Mouse (Mus musculus): Measurements from ENCODE around the gene Adamts17. TPM values are rescaled to one million over a fixed set of nuclear protein-coding genes. Genes with fewer than 3 reads are reported as not detected.
A peak's percentile ranks its signal among the peaks of the same experiment; 100 is the strongest.

The Adamts17 gene
- polyA plus RNA-seq, 1 experiment from 2014 or later = 1.8 TPM

DNA sequence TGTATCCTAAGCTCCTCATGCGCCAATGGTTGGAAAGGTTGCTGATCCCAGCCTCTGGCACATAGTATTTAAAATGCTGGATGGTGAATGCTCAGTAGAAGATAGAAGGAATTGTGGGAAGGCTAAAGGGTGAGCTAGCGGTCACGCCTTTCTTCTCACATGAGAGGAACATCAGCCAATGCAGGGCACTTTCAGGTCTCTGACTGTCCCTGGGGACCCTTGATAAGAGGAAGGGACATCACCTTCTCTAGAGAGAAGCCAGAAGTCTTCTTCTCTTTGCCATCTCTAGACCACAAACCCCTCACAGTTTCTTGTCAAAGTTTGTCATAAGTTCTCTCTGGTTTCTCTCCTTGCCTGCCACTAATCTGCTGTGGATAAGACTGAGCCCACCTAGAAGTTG lies 109.5 kb downstream of the Adamts17 start:
- Histone ChIP-seq H3K9ac (ENCODE audit: low read length) (no peak overlapping the region), H3K9me3 (ENCODE audit: control insufficient read depth, low read length) (no peaks in the 10 kb centered on the region), H3K4me1 (ENCODE audit: control insufficient read depth, insufficient read depth, low read length) (no peaks in the 10 kb centered on the region), H3K4me2 (ENCODE audit: low read depth) (no peak overlapping the region), H3K36me3 (ENCODE audit: control insufficient read depth, insufficient read depth, low read length) (no peaks in the 10 kb centered on the region), H3K4me3 (ENCODE audit: low read depth, low read length) (no peak overlapping the region), H3K27me3 (ENCODE audit: control insufficient read depth, insufficient read depth, low read length) (no peaks in the 10 kb centered on the region), H3K27ac (ENCODE audit: low read depth, low read length) (no peak overlapping the region)
- WGBS = 96% methylated on average over 3 of the region's 3 CpGs
- ATAC-seq (ENCODE audit: insufficient read depth, low FRiP score, low TSS enrichment) (no peak), DNase-seq (ENCODE audit: low spot score) (no peak)

DNA sequence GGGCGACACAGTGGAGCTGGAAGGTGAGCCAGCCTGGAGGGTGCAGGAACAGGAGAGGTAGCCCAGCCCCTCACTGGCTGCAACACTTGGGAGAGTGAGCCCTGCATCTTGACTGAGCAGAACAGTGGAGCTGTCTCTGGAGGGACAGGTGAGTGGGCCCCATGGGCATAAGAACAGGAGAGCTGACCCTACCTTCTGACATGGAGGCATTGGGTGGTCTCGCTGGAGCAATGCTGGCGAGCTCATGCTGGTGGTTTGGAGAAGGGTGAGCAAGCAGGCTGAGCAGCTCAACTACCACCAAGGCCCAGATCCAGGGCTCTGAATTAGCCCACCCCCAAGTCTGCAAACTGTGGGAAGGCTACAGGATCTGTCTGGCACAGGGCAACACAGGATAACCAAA lies 113.4 kb downstream of the Adamts17 start:
- Histone ChIP-seq H3K36me3 (ENCODE audit: control insufficient read depth, insufficient read depth, low read length) (no peaks in the 10 kb centered on the region), H3K9ac (ENCODE audit: low read length) (no peak overlapping the region), H3K4me3 (ENCODE audit: low read depth, low read length) (no peak overlapping the region), H3K4me1 (ENCODE audit: control insufficient read depth, insufficient read depth, low read length) (peaks cover 4% of the 10 kb centered on the region), H3K4me2 (ENCODE audit: low read depth) (no peak overlapping the region), H3K9me3 (ENCODE audit: control insufficient read depth, low read length) (no peaks in the 10 kb centered on the region), H3K27ac (ENCODE audit: low read depth, low read length) (no peak overlapping the region), H3K27me3 (ENCODE audit: control insufficient read depth, insufficient read depth, low read length) (no peaks in the 10 kb centered on the region)
- ATAC-seq (ENCODE audit: insufficient read depth, low FRiP score, low TSS enrichment) (no peak), DNase-seq (ENCODE audit: low spot score) (no peak)
- WGBS = 93% methylated on average over 3 of the region's 3 CpGs

DNA sequence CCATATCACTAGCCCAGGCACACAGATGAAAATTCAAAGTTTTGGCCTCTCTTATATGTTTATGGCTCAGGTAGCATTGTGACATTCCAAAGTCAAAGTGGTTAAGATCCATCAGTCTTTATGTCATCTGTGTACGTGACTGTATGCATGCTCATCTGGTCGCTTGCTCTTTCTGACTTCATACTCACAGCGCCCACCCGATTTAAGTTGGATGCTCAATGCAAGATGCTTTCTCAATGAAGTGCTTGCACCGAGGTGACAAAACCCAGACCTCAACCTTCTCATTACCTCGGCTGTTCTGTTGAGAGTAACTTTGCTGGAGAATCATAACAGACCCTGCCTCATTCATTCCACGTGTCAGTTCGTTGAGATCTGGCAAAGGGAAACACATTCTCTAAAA lies 114.5 kb downstream of the Adamts17 start:
- no peak for DNase-seq (ENCODE audit: low spot score)
- Histone ChIP-seq H3K9ac (ENCODE audit: low read length) (no peak overlapping the region), H3K27ac (ENCODE audit: low read depth, low read length) (no peak overlapping the region), H3K4me2 (ENCODE audit: low read depth) (no peak overlapping the region), H3K27me3 (ENCODE audit: control insufficient read depth, insufficient read depth, low read length) (no peaks in the 10 kb centered on the region), H3K36me3 (ENCODE audit: control insufficient read depth, insufficient read depth, low read length) (no peaks in the 10 kb centered on the region), H3K4me3 (ENCODE audit: low read depth, low read length) (no peak overlapping the region), H3K9me3 (ENCODE audit: control insufficient read depth, low read length) (no peaks in the 10 kb centered on the region), H3K4me1 (ENCODE audit: control insufficient read depth, insufficient read depth, low read length) (peaks cover 4% of the 10 kb centered on the region)
- no peak for ATAC-seq (ENCODE audit: insufficient read depth, low FRiP score, low TSS enrichment)
- WGBS = 81% methylated on average over 8 of the region's 8 CpGs

DNA sequence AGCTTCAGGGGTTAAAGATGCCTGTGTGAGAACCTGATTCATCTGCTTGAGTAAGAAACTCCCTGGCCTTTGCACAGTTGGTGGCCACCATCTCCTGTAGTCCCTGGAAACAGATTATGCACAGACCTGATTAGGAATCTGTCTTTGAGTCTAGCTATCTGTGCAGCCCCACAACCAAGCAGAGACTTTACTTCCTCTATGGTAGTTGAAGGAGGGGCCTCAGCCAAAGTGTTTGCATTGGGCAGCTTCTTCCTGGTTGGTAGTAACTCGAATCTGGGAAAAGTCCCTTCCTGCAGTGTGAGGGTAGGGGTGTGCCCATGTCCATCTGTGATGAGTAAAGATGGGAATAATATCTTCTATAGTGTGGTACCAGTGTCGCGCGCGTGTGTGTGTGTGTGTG lies 115.2 kb downstream of the Adamts17 start:
- Histone ChIP-seq H3K4me2 (ENCODE audit: low read depth) (no peak overlapping the region), H3K27ac (ENCODE audit: low read depth, low read length) (no peak overlapping the region), H3K4me3 (ENCODE audit: low read depth, low read length) (no peak overlapping the region), H3K4me1 (ENCODE audit: control insufficient read depth, insufficient read depth, low read length) (peaks cover 4% of the 10 kb centered on the region), H3K27me3 (ENCODE audit: control insufficient read depth, insufficient read depth, low read length) (no peaks in the 10 kb centered on the region), H3K36me3 (ENCODE audit: control insufficient read depth, insufficient read depth, low read length) (no peaks in the 10 kb centered on the region), H3K9ac (ENCODE audit: low read length) (no peak overlapping the region), H3K9me3 (ENCODE audit: control insufficient read depth, low read length) (no peaks in the 10 kb centered on the region)
- DNase-seq (ENCODE audit: low spot score) = no peak
- no peak for ATAC-seq (ENCODE audit: insufficient read depth, low FRiP score, low TSS enrichment)
- 78% methylated on average over 5 of the region's 5 CpGs for WGBS

DNA sequence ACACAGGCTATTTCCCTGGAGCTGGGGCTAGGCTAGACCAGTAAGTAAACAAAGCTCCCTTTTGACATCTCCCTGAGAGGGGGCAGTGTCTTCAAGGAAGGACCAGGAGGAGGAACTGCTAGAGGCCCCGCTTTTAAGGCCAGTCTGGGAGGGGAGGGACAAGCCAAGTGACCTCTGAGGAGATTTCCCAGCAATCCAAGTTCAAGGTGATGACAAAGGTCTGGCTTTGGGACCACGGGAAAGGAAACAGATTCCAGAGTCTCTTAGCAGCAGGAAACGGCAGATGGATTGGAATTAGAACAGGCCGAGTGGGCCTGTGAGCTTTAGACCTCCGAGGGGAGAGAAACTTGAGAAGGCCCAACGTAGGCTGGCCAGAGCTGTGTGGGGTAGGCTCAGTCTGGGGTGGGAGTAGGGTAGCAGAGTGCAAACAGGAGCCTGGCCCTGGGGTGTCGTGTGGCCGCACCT lies 116.0 kb downstream of the Adamts17 start:
- Histone ChIP-seq H3K27ac (ENCODE audit: low read depth, low read length) (no peak overlapping the region), H3K4me3 (ENCODE audit: low read depth, low read length) (no peak overlapping the region), H3K9ac (ENCODE audit: low read length) (no peak overlapping the region; the same call in 1 of the 2 replicates), H3K4me1 (ENCODE audit: control insufficient read depth, insufficient read depth, low read length) (peaks cover 4% of the 10 kb centered on the region), H3K27me3 (ENCODE audit: control insufficient read depth, insufficient read depth, low read length) (no peaks in the 10 kb centered on the region), H3K9me3 (ENCODE audit: control insufficient read depth, low read length) (no peaks in the 10 kb centered on the region), H3K36me3 (ENCODE audit: control insufficient read depth, insufficient read depth, low read length) (no peaks in the 10 kb centered on the region), H3K4me2 (ENCODE audit: low read depth) (no peak overlapping the region)
- ATAC-seq (ENCODE audit: insufficient read depth, low FRiP score, low TSS enrichment) = no peak
- 33% methylated on average over 8 of the region's 8 CpGs for WGBS
- peak; percentile 32 for DNase-seq (ENCODE audit: low spot score)

DNA sequence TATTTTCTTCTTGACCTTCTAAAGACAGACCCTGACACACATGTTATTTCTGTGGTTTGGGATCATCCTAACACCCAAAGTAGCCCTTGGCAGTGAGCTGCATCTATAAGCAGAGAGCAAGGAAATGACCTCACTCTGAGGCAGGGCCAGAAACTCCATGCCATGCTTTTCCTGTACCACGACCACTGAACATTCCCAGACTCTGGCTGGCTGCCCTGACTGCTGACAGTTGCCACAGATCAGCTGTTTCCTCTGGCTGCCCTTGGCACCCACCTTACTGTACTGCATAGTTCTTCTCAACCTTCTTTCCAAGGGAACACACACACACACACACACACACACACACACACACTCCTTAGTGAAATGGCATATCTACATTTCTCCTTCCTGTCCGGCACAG lies 116.4 kb downstream of the Adamts17 start:
- DNase-seq (ENCODE audit: low spot score) = no peak
- ATAC-seq (ENCODE audit: insufficient read depth, low FRiP score, low TSS enrichment) = no peak
- H3K27ac ChIP-seq (ENCODE audit: low read depth, low read length) = no peak overlapping the region

DNA sequence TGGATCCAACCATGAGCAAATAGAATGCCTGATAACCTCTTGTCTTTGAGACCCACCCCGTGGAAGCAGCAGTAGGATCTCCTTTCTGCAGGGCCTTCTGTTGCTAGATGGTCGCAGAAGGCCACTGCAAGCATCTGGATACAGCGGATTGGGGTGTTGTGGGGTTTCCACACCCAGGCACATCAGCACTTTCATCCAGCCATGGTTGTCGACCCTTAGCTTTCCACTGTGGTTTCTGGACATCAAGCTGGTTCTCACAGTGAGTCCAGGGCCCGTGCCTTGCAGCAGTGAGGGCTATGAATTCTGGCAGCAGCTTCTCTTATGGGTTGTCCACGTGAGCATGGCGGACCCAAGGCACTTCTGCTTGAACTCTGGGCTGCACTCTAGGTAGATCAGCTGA lies 118.2 kb downstream of the Adamts17 start:
- DNase-seq (ENCODE audit: low spot score) (no peak), ATAC-seq (ENCODE audit: insufficient read depth, low FRiP score, low TSS enrichment) (no peak)
- no peaks in the 10 kb centered on the region for H3K27me3 ChIP-seq (ENCODE audit: control insufficient read depth, insufficient read depth, low read length)
- no peaks in the 10 kb centered on the region for H3K9me3 ChIP-seq (ENCODE audit: control insufficient read depth, low read length)
- H3K4me2 ChIP-seq (ENCODE audit: low read depth) = no peak overlapping the region
- peaks cover 4% of the 10 kb centered on the region for H3K4me1 ChIP-seq (ENCODE audit: control insufficient read depth, insufficient read depth, low read length)
- no peaks in the 10 kb centered on the region for H3K36me3 ChIP-seq (ENCODE audit: control insufficient read depth, insufficient read depth, low read length)
- WGBS = 91% methylated on average over 7 of the region's 7 CpGs
- no peak overlapping the region for H3K4me3 ChIP-seq (ENCODE audit: low read depth, low read length)
- H3K9ac ChIP-seq (ENCODE audit: low read length) = no peak overlapping the region
- H3K27ac ChIP-seq (ENCODE audit: low read depth, low read length) = no peak overlapping the region

More for the DNA sequence above, 116.4 kb downstream of the Adamts17 start:
- H3K4me2 ChIP-seq (ENCODE audit: low read depth) = no peak overlapping the region
- no peaks in the 10 kb centered on the region for H3K36me3 ChIP-seq (ENCODE audit: control insufficient read depth, insufficient read depth, low read length)
- H3K27me3 ChIP-seq (ENCODE audit: control insufficient read depth, insufficient read depth, low read length) = no peaks in the 10 kb centered on the region
- 76% methylated on average over 2 of the region's 2 CpGs for WGBS
- no peaks in the 10 kb centered on the region for H3K9me3 ChIP-seq (ENCODE audit: control insufficient read depth, low read length)
- H3K4me3 ChIP-seq (ENCODE audit: low read depth, low read length) = no peak overlapping the region
- no peak overlapping the region for H3K9ac ChIP-seq (ENCODE audit: low read length)
- H3K4me1 ChIP-seq (ENCODE audit: control insufficient read depth, insufficient read depth, low read length) = peaks cover 4% of the 10 kb centered on the region

DNA sequence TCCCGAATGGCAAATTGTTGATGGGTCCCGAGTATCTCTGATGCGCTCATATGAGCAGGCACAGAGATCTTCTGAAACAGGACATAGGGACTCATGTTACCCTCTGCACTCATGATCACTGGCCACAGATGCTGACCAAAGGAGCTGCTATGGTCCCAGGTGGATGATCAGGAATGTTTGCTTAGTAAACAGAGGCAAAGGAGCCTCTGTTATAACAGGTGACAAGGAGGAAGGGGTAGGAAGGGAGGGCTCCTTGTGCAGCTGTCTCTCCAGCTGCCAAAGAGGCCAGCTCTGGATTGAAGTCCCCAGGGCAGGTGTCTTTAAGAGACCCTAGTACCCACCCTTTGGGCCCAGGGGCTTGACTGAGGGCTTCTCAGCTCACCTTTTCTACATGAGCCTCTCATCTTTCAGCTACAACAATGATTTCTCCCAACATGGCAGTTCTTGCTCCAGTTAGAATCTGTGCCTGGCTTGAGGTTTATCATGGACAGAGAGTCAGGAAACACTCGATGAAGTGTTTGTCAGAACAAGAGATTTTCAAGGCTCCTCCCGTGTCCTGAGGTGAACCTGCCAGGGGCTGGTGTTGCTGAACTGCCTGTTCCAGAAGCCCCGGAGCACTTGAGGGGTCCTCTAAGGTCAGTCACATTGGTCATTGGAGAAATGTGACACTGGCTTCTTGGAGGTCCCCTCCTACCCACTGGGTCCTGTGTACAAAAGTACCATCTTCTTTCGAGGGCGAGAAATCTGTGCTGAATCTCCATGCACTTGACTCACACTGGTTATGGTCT lies 120.9 kb downstream of the Adamts17 start:
- no peak overlapping the region for H3K27ac ChIP-seq (ENCODE audit: low read depth, low read length)
- no peak overlapping the region for H3K4me2 ChIP-seq (ENCODE audit: low read depth)
- DNase-seq (ENCODE audit: low spot score) (no peak), ATAC-seq (ENCODE audit: insufficient read depth, low FRiP score, low TSS enrichment) (no peak)
- peaks cover under 1% of the 10 kb centered on the region for H3K4me1 ChIP-seq (ENCODE audit: control insufficient read depth, insufficient read depth, low read length)
- H3K9me3 ChIP-seq (ENCODE audit: control insufficient read depth, low read length) = no peaks in the 10 kb centered on the region
- H3K36me3 ChIP-seq (ENCODE audit: control insufficient read depth, insufficient read depth, low read length) = no peaks in the 10 kb centered on the region
- H3K4me3 ChIP-seq (ENCODE audit: low read depth, low read length) = no peak overlapping the region
- H3K9ac ChIP-seq (ENCODE audit: low read length) = no peak overlapping the region
- H3K27me3 ChIP-seq (ENCODE audit: control insufficient read depth, insufficient read depth, low read length) = no peaks in the 10 kb centered on the region
- 74% methylated on average over 8 of the region's 8 CpGs for WGBS

DNA sequence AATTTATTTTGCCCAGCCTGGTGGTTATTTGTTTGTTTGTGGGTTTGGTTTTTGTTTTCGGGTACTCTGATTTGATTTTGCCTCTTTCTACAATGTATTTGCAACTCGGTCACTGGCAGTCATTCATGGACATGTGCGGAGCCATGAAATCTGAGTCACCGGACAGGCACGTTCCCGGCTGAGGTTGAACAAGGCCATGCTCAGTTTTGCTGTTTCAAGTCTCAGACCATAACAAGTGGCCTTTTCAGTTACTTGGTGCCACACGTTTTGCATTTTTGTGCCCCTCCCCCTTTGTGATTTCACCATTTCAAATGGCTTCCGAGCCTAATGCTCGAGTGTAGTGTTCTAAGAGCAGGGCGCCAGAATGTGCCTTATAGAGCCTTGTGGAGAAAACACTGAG lies 123.2 kb downstream of the Adamts17 start:
- Histone ChIP-seq H3K27me3 (ENCODE audit: control insufficient read depth, insufficient read depth, low read length) (no peaks in the 10 kb centered on the region), H3K4me2 (ENCODE audit: low read depth) (no peak overlapping the region), H3K27ac (ENCODE audit: low read depth, low read length) (no peak overlapping the region), H3K36me3 (ENCODE audit: control insufficient read depth, insufficient read depth, low read length) (no peaks in the 10 kb centered on the region), H3K4me1 (ENCODE audit: control insufficient read depth, insufficient read depth, low read length) (peaks cover 12% of the 10 kb centered on the region), H3K4me3 (ENCODE audit: low read depth, low read length) (no peak overlapping the region), H3K9ac (ENCODE audit: low read length) (no peak overlapping the region), H3K9me3 (ENCODE audit: control insufficient read depth, low read length) (no peaks in the 10 kb centered on the region)
- 74% methylated on average over 10 of the region's 10 CpGs for WGBS
- DNase-seq (ENCODE audit: low spot score) (no peak), ATAC-seq (ENCODE audit: insufficient read depth, low FRiP score, low TSS enrichment) (no peak)

Data from neural tube, embryonic 11.5 days (tissue).